Mouse (Mus musculus) T-helper 17 cell (primary cell): ENCODE results near the gene Olfr738.

Experiments
- in situ Hi-C, 2 experiments: fragments of 300-600 bp; cut with MboI, MseI; formaldehyde crosslinking; loops; 1 replicate in 1 of 2; 2 replicates in 1 of 2; pipeline ENCODE4 v1.15.1; 2025; ENCODE audit warnings: high pct_unique_total_duplicates in 2 of 2

Gene Olfr738

DNA sequence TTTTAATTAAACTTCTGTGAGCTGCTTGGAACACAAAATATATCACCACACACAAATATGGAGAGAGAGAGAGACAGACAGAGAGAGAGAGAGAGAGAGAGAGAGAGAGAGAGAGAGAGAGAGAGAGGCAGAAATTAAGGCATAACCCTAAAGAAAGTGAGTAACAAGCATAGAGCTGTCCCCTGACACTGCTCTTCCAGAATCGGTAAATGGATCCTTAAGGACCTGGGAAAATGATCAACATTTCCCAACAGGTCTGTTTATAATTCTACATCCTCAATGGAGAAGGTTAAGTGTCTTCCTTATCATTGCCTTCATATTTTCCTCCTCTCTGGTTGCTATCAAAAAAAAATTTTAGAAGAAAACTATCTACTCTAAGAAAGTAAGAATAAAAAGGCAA lies at the start of gene Olfr738:
TSS of gene Olfr738 (plus strand) at position 301 of the 400 bp plus-strand sequence.
- in situ Hi-C loops, result no loop called here

DNA sequence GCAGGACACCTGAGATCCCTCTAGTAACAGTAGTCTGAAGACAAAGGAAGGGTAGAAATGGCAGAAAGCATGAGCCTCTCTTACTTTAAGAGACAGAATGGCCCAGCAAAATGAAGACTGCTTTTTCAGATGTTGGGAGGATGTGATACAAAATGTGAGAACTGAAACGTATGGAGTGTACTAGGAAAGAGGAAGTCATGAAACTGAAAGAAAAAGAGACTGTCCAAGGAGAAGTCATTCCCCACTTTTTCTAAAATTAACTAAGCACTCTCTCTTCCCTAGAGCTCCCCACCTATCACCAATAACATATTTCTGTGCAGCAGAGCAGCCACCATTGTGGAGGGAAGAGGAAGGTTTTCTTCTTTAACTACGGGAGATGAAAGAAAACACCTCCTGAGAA lies 49.8 kb upstream of the Olfr738 start, which contains the start of gene Tlr11:
TSS of gene Tlr11 (plus strand) at position 322 of the 400 bp plus-strand sequence.
- in situ Hi-C loops, result no loop called here

GRCm38 (mm10) chr14:50360480-50360879 lies 46.9 kb upstream of the Olfr738 start:
- in situ Hi-C loops, result no loop called here

- in situ Hi-C loops, result no loop called here
These were observed 43.8 kb upstream of the Olfr738 start for GRCm38 (mm10) chr14:50363561-50363960.

GRCm38 (mm10) chr14:50380863-50381262 lies 26.5 kb upstream of the Olfr738 start, which contains the start of gene Olfr736:
Olfr736 (plus strand) TSS chr14:50381163.
- in situ Hi-C loops, result no loop called here

DNA sequence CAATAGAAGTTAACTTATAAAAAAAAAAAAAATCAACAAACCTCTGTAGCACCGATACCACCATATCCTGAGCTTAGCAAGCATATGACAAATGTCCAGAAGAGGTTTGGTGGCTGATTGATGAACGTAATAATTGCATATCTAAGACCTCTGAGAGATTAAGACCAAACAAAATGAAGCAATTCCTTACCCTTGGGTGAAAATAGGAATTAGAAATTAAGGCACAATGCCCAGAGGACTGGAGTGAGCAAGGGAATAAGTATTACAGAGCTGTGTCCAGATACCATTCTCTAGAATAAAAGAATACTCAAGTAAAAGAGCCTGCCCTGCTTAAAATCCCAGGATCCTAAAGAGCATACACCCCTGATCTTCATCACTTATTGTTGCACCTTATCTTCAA lies 11.0 kb downstream of the Olfr738 start, which contains the start of gene Olfr739:
TSS of gene Olfr739 (plus strand) at position 301 of the 400 bp plus-strand sequence.
- in situ Hi-C loops, result no loop called here

- in situ Hi-C loops, result no loop called here
These were observed 37.9 kb downstream of the Olfr738 start, which contains the start of gene Olfr740 for GRCm38 (mm10) chr14:50445245-50445644. Olfr740 (plus strand) TSS chr14:50445545.
